Mouse (Mus musculus): ENCODE measurements around the gene Alpk1.

DNA sequence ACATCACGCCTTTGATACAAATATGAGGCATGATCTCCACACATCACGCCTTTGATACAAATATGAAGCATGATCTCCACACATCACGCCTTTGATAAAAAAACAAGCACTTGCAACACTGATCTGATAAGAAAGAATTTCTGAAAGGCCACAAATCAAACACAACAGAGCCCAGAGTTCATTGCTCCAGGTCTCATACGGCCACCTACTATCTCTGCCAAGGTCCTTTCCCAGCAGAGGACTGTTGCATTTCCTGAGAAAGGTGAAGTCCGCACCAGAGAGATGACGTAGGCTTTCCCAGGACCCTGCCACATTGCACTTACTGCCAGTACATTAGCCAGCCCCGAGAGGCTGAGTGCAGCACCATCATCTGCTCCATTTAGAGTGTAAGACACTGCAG is 28.8 kb upstream of the Alpk1 start:
- TF ChIP-seq CTCF (IDR thresholded peaks at IDR 0.05) (no peak), EP300 (IDR thresholded peaks at IDR 0.05) (no peak)
